Mouse (Mus musculus): ENCODE data around the gene Irs1. TPM values are rescaled to one million over a fixed set of nuclear protein-coding genes. Genes with fewer than 3 reads are reported as not detected.
A peak's percentile ranks its signal among the peaks of the same experiment; 100 is the strongest.

Gene Irs1
- total and polyA plus RNA-seq, 3 experiments = 10.5 to 50.0 (median 39.9) TPM

- H3K4me1 ChIP-seq (ENCODE audit: control insufficient read depth, insufficient read depth, low read length) = peaks cover 16% of the 10 kb centered on the region
- H3K79me2 ChIP-seq (replicated peaks; ENCODE audit: control insufficient read depth, insufficient read depth, low read length) = no peaks in the 10 kb centered on the region
- WGBS = 51% methylated on average over 6 of the region's 6 CpGs
- H3K27me3 ChIP-seq (ENCODE audit: control insufficient read depth, insufficient read depth, low read length) = no peaks in the 10 kb centered on the region
- H3K27ac ChIP-seq = peak overlapping the region; percentile 72
- no peak overlapping the region for H3K4me3 ChIP-seq
- intact Hi-C loops (cut with DNase I) = loop anchor here (5.0 kb wide), 2 partner anchors 39 to 41 kb away; no protein-coding TSS in a partner anchor
- H3K9ac ChIP-seq (ENCODE audit: low read depth, low read length) = no peak overlapping the region
- peaks cover 19% of the 10 kb centered on the region for H3K36me3 ChIP-seq (ENCODE audit: control insufficient read depth, insufficient read depth, low read length)
- TF ChIP-seq CTCF (IDR thresholded peaks at IDR 0.05) (no peak), EP300 (IDR thresholded peaks at IDR 0.05; ENCODE audit: insufficient read depth, low read depth, low read length) (0 out of 2 replicates have a peak, but pooled peaks have one; percentile 64)
- DNase-seq = peak; percentile 33 to 67
These were observed 47.9 kb downstream of the Irs1 start for GRCm38 (mm10) chr1:82243260-82243825.

GRCm38 (mm10) chr1:82239409-82240201 lies 51.6 kb downstream of the Irs1 start:
- H3K27me3 ChIP-seq (ENCODE audit: control insufficient read depth, insufficient read depth, low read length) = no peaks in the 10 kb centered on the region
- no peak overlapping the region; the same call in none of the 2 replicates for H3K27ac ChIP-seq
- intact Hi-C loops (cut with DNase I) = loop anchor here (5.0 kb wide), 2 partner anchors 37 to 43 kb away; no protein-coding TSS in a partner anchor
- no peak overlapping the region for H3K9ac ChIP-seq (ENCODE audit: low read depth, low read length)
- H3K4me3 ChIP-seq = no peak overlapping the region
- peaks cover 14% of the 10 kb centered on the region for H3K36me3 ChIP-seq (ENCODE audit: control insufficient read depth, insufficient read depth, low read length)
- TF ChIP-seq EP300 (IDR thresholded peaks at IDR 0.05; ENCODE audit: insufficient read depth, low read depth, low read length) (0 out of 2 replicates have a peak, but pooled peaks have one; percentile 36), CTCF (IDR thresholded peaks at IDR 0.05) (no peak), POLR2A (IDR thresholded peaks at IDR 0.05; ENCODE audit: insufficient read depth, low read depth, low read length) (no peak)
- DNase-seq = peak in 1 of 2 experiments; percentile 12
- no peaks in the 10 kb centered on the region for H3K79me2 ChIP-seq (replicated peaks; ENCODE audit: control insufficient read depth, insufficient read depth, low read length)
- peaks cover 13% of the 10 kb centered on the region for H3K4me1 ChIP-seq (ENCODE audit: control insufficient read depth, insufficient read depth, low read length)
- WGBS = 47% methylated on average over 3 of the region's 3 CpGs

DNA sequence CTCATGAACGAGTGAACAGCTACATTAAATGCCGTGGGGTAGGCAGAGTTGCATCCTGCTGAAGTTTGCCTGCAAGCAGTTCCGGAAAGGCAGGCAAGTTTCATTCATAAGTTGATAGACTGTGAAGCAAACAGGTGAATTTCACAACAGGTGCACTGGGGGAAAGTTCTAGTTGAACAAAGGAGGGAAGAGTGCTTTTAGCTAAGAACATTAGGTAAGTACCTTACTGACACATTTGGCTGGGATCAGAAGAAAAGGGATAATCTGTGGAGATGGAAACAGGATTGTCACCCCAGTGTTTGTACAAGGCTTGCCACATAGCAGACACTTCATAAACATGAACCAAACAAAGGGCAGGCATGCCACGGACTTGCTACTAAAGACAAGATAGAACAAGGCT lies 53.0 kb downstream of the Irs1 start:
- no peaks in the 10 kb centered on the region for H3K79me2 ChIP-seq (replicated peaks; ENCODE audit: control insufficient read depth, insufficient read depth, low read length)
- H3K36me3 ChIP-seq (ENCODE audit: control insufficient read depth, insufficient read depth, low read length) = peaks cover 14% of the 10 kb centered on the region
- no peak overlapping the region for H3K27ac ChIP-seq
- no peak overlapping the region for H3K9ac ChIP-seq (ENCODE audit: low read depth, low read length)
- no peak overlapping the region for H3K4me3 ChIP-seq
- WGBS = 62% methylated on average over 4 of the region's 4 CpGs
- DNase-seq = no peak
- peaks cover 10% of the 10 kb centered on the region for H3K4me1 ChIP-seq (ENCODE audit: control insufficient read depth, insufficient read depth, low read length)
- TF ChIP-seq CTCF (IDR thresholded peaks at IDR 0.05) = no peak
- TF ChIP-seq POLR2A (IDR thresholded peaks at IDR 0.05; ENCODE audit: insufficient read depth, low read depth, low read length) = no peak
- no peak for TF ChIP-seq EP300 (IDR thresholded peaks at IDR 0.05; ENCODE audit: insufficient read depth, low read depth, low read length)
- intact Hi-C loops (cut with DNase I) = no loop called here
- H3K27me3 ChIP-seq (ENCODE audit: control insufficient read depth, insufficient read depth, low read length) = no peaks in the 10 kb centered on the region

DNA sequence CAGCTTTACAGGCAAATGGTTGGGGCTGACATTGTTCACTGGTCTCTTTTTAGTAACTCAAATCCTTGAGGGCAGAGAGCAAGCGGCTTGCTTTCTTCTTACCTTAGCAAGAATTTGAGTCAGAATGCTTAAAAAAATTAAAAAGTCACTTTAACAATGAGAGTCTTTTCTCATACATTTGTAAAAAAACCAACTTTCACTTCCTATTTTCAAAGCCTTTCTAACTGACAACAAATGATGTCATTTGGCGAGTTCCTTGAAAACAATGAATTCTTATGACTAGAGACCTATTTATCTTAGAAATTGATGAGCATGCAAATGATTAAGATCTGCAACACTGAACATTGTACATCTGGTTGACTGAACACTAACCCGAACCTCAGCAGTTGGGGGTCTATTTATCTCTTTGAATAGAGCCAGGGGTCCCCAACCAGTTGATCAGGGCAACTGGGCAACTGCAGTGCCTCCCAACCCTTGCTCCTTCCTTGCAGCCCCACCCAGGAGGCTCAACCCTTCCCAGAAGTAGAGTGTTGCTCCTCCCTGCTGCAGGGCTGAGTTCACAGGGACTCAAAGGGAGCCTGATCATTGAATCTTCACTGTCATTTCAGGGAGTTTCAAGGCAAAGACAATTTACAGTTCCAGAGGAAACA lies 55.6 kb downstream of the Irs1 start:
- Histone ChIP-seq H3K79me2 (replicated peaks; ENCODE audit: control insufficient read depth, insufficient read depth, low read length) (no peaks in the 10 kb centered on the region), H3K4me3 (no peak overlapping the region), H3K27ac (no peak overlapping the region), H3K36me3 (ENCODE audit: control insufficient read depth, insufficient read depth, low read length) (peaks cover 5% of the 10 kb centered on the region), H3K27me3 (ENCODE audit: control insufficient read depth, insufficient read depth, low read length) (no peaks in the 10 kb centered on the region), H3K4me1 (ENCODE audit: control insufficient read depth, insufficient read depth, low read length) (peaks cover 7% of the 10 kb centered on the region), H3K9ac (ENCODE audit: low read depth, low read length) (no peak overlapping the region)
- DNase-seq = no peak
- 79% methylated on average over 3 of the region's 3 CpGs for WGBS
- no peak for TF ChIP-seq POLR2A (IDR thresholded peaks at IDR 0.05; ENCODE audit: insufficient read depth, low read depth, low read length)
- no peak for TF ChIP-seq CTCF (IDR thresholded peaks at IDR 0.05)
- intact Hi-C loops (cut with DNase I) = no loop called here

DNA sequence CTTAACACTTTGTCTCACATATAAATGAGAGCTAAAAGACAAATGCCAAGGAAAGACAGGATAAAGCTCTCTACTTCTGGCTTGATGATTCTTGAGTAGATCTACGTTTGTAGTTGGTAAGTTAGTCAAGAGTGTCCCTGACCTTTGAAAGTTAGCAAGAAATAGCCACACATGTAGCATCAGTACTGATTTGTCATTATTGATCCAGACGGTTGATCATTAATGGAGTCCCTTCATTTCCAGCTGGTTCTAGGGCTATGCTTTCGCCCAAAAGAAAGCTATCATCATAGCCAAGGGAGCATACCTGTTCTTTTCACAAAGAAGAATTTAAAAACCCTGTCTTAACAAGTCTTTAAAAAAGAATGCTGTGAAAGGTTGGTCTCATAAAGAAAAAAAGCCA lies 56.6 kb downstream of the Irs1 start:
- intact Hi-C loops (cut with DNase I) = no loop called here
- no peaks in the 10 kb centered on the region for H3K79me2 ChIP-seq (replicated peaks; ENCODE audit: control insufficient read depth, insufficient read depth, low read length)
- H3K9ac ChIP-seq (ENCODE audit: low read depth, low read length) = no peak overlapping the region
- no peak overlapping the region for H3K27ac ChIP-seq
- TF ChIP-seq EP300 (IDR thresholded peaks at IDR 0.05; ENCODE audit: insufficient read depth, low read depth, low read length) (no peak), CTCF (IDR thresholded peaks at IDR 0.05) (no peak), POLR2A (IDR thresholded peaks at IDR 0.05; ENCODE audit: insufficient read depth, low read depth, low read length) (no peak)
- 90% methylated on average over 3 of the region's 3 CpGs for WGBS
- H3K27me3 ChIP-seq (ENCODE audit: control insufficient read depth, insufficient read depth, low read length) = no peaks in the 10 kb centered on the region
- H3K4me1 ChIP-seq (ENCODE audit: control insufficient read depth, insufficient read depth, low read length) = peaks cover 1% of the 10 kb centered on the region; the same call in 1 of the 2 replicates
- H3K36me3 ChIP-seq (ENCODE audit: control insufficient read depth, insufficient read depth, low read length) = peaks cover 5% of the 10 kb centered on the region
- no peak for DNase-seq
- no peak overlapping the region for H3K4me3 ChIP-seq
